Mouse (Mus musculus) hindbrain, embryonic 11.5 days (tissue): Measurements from ENCODE around the gene Ccdc61. TPM values are rescaled to one million over a fixed set of nuclear protein-coding genes. Genes with fewer than 3 reads are reported as not detected.

Source experiments
- ATAC-seq: fragments of 200-750 bp; cut with Nextera tagmentation; 2 replicates; pipeline ENCODE4 v1.8.0; 2017; ENCODE audit warnings: mild to moderate bottlenecking, moderate TSS enrichment, moderate library complexity; ENCODE audit not compliant: low FRiP score
- DNase-seq: peaks from one replicate; pipeline ENCODE4 v3.0.0-alpha.2; 2015; ENCODE audit warnings: low spot score
- H3K27ac ChIP-seq: fragments of 300-500 bp; sonication (generic); 2 replicates; pipeline ENCODE4 v1.5.1; 2014; ENCODE audit warnings: mild to moderate bottlenecking, low read depth, low read length
- H3K27me3 ChIP-seq: fragments of 300-500 bp; sonication (generic); 2 replicates; pipeline ENCODE4 v1.6.1; 2014; ENCODE audit warnings: mild to moderate bottlenecking, low read length, moderate library complexity, mixed read lengths; ENCODE audit not compliant: control insufficient read depth, insufficient read depth
- H3K36me3 ChIP-seq: fragments of 300-500 bp; sonication (generic); 2 replicates; pipeline ENCODE4 v1.6.1; 2014; ENCODE audit warnings: mild to moderate bottlenecking, low read length, moderate library complexity, mixed read lengths; ENCODE audit not compliant: control insufficient read depth, insufficient read depth
- H3K4me1 ChIP-seq: fragments of 300-500 bp; sonication (generic); replicated peaks from 2 replicates; pipeline ENCODE4 v1.6.1; 2014; ENCODE audit warnings: low read length, mixed read lengths; ENCODE audit not compliant: control insufficient read depth, insufficient read depth
- H3K4me2 ChIP-seq: fragments of 300-500 bp; sonication (generic); replicated peaks from 2 replicates; pipeline ENCODE4 v1.6.1; 2014; ENCODE audit warnings: mild to moderate bottlenecking, low read depth, low read length
- H3K4me3 ChIP-seq: fragments of 300-500 bp; sonication (generic); 2 replicates; pipeline ENCODE4 v1.5.1; 2014; ENCODE audit warnings: low read depth, low read length
- H3K9ac ChIP-seq: fragments of 300-500 bp; sonication (generic); 2 replicates; pipeline ENCODE4 v1.6.1; 2014; ENCODE audit warnings: low read depth, low read length
- H3K9me3 ChIP-seq: fragments of 300-500 bp; sonication (generic); 2 replicates; pipeline ENCODE4 v1.6.1; 2016; ENCODE audit warnings: low read length; ENCODE audit not compliant: control insufficient read depth
- WGBS: fragments of 180-500 bp; shearing (Covaris S2); extraction: QIAGEN DNeasy Blood & Tissue Kit; methylation state at CpG from one replicate; pipeline ENCODE4 v1.1.7; 2014; 5-methylcytosine and 5-hydroxymethylcytosine counted together
- polyA plus RNA-seq: library from polyadenylated mRNA; unstranded; fragments of >200 nt; fragmentation: Nextera tagmentation; extraction: Ambion mirVana; gene quantifications from 2 replicates; pipeline ENCODE4 v1.2.1, GENCODE M21; 2014

Gene Ccdc61
- polyA plus RNA-seq, 1 experiment from 2014 or later: 27.3 TPM

GRCm38 (mm10) chr7:18862801-18863200 is 47.4 kb downstream of the Ccdc61 start:
- Histone ChIP-seq H3K9me3 (no peaks in the 10 kb centered on the region), H3K9ac (no peak overlapping the region), H3K4me3 (no peak overlapping the region), H3K27me3 (no peaks in the 10 kb centered on the region), H3K4me1 (no peaks in the 10 kb centered on the region), H3K4me2 (no peak overlapping the region), H3K27ac (no peak overlapping the region), H3K36me3 (no peaks in the 10 kb centered on the region)
- ATAC-seq (no peak), DNase-seq (no peak)
- 89% methylated on average over 6 of the region's 6 CpGs for WGBS

DNA sequence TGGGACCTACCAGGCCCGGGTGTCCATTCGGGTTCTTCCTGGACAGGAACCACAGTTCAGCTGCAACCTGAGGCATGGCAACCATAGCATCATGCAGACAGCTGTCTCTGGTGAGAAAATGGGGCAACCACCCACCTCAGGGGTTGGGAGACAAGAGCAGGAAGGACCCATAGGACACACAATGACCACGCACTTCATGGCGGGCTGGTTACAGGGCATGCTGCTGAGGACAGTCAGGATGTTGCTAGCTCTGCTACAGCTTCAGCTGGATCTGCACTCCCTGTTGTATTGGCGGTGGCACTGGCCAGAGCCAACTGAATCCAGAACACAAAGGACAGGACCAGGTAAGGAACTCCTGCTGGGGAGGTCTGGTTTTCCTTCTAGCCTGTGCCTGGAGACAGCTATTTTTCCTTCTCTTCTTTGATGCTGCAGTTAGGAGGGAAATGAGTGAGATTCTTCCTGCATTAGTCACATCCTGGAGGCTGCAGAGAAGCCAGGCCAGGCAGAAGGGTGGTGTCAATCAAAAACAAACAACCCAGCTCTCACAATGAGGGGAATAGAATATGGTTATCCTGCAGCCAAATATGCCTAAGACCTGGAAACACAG is 51.8 kb downstream of the Ccdc61 start:
- no peak for DNase-seq
- Histone ChIP-seq H3K4me1 (no peaks in the 10 kb centered on the region), H3K27me3 (no peaks in the 10 kb centered on the region), H3K9ac (no peak overlapping the region), H3K4me2 (no peak overlapping the region), H3K36me3 (no peaks in the 10 kb centered on the region), H3K27ac (peak overlapping the region; percentile 24; the same call in 1 of the 2 replicates), H3K9me3 (no peaks in the 10 kb centered on the region), H3K4me3 (no peak overlapping the region)
- WGBS: 76% methylated on average over 5 of the region's 5 CpGs
- ATAC-seq: no peak

DNA sequence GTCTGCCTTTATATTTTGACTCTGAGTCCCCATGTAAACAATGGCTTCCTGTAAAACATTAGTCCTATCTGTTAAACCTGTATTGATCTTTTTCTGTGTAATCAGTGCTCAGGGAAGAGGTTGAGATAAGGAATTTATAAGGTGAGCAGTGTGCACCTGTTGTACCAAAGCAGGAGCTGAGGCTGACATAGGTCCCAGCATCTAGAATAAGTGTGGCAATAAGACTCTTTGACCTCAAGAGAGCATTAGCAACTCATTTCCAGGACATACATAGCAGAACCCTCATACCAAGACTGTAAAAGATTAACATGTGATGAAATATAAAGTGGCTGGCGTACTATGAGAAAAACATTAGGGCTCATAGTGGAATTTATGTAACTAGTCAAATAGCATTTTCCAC is 61.8 kb downstream of the Ccdc61 start:
- ATAC-seq (no peak), DNase-seq (no peak)
- Histone ChIP-seq H3K4me1 (no peaks in the 10 kb centered on the region), H3K9ac (no peak overlapping the region), H3K9me3 (no peaks in the 10 kb centered on the region), H3K4me2 (no peak overlapping the region), H3K27ac (no peak overlapping the region), H3K27me3 (no peaks in the 10 kb centered on the region), H3K36me3 (no peaks in the 10 kb centered on the region), H3K4me3 (no peak overlapping the region)
- 94% methylated on average over 1 of the region's 1 CpGs for WGBS

DNA sequence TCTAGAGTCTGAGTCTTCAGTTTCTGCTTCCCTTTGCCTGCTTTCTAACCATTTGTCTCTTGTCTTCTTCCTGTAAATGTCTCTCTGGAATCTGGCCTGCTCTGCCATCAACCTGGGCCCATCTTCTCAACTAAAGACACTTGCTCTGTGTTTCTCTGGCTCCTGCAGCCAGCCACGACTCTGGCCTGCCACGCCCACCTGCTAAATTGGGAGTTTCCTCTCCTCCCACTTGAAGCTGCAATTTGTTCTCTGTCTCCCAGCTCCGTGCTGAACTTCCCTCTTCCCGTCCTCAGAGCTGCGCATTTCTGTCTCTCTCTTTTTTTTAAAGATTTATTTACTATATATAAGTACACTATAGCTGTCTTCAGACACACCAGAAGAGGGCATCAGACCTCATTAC is 65.4 kb downstream of the Ccdc61 start:
- Histone ChIP-seq H3K27me3 (no peaks in the 10 kb centered on the region), H3K9me3 (no peaks in the 10 kb centered on the region), H3K4me3 (no peak overlapping the region), H3K27ac (no peak overlapping the region), H3K9ac (no peak overlapping the region), H3K36me3 (no peaks in the 10 kb centered on the region), H3K4me1 (no peaks in the 10 kb centered on the region), H3K4me2 (no peak overlapping the region)
- WGBS: 54% methylated on average over 5 of the region's 5 CpGs
- ATAC-seq: no peak
- no peak for DNase-seq

- H3K4me3 ChIP-seq: no peak overlapping the region
- WGBS: 62% methylated on average over 1 of the region's 1 CpGs
- no peaks in the 10 kb centered on the region for H3K27me3 ChIP-seq
- ATAC-seq (0 out of 2 replicates have a peak, but pooled peaks have one; percentile 30), DNase-seq (no peak)
- H3K9ac ChIP-seq: no peak overlapping the region
- no peaks in the 10 kb centered on the region for H3K9me3 ChIP-seq
- no peak overlapping the region for H3K27ac ChIP-seq
- H3K36me3 ChIP-seq: no peaks in the 10 kb centered on the region
- no peak overlapping the region; the same call in 1 of the 2 replicates for H3K4me2 ChIP-seq
- no peaks in the 10 kb centered on the region for H3K4me1 ChIP-seq
Measured at GRCm38 (mm10) chr7:18841174-18841567, 69.0 kb downstream of the Ccdc61 start.

Other genes starting within 250 kb of the Ccdc61 start
- gene Psg20, start 224.2 kb downstream of the Ccdc61 start, polyA plus RNA-seq: not detected in 2 replicates
- gene Psg22, start 192.3 kb downstream of the Ccdc61 start, polyA plus RNA-seq: not detected in 2 replicates
- gene Psg19, start 111.9 kb downstream of the Ccdc61 start, polyA plus RNA-seq: not detected in 2 replicates
- not detected in 2 replicates for gene Psg17, start 88.8 kb downstream of the Ccdc61 start, polyA plus RNA-seq
- gene Mill2, start 70.4 kb downstream of the Ccdc61 start, polyA plus RNA-seq: 0.13 and 0.48 TPM in 2 replicates
- gene Pglyrp1, start 39.1 kb downstream of the Ccdc61 start, polyA plus RNA-seq: 2.8 and 2.9 TPM in 2 replicates
- 12.7 and 18.0 TPM in 2 replicates for gene Nova2, start 15.5 kb upstream of the Ccdc61 start, polyA plus RNA-seq
- gene Nanos2, start 77.0 kb upstream of the Ccdc61 start, polyA plus RNA-seq: 0.46 TPM in 1 of 2 replicates, not detected in the other
- gene Mypop, start 80.8 kb upstream of the Ccdc61 start, polyA plus RNA-seq: 4.6 TPM in 2 replicates
- gene Irf2bp1, start 93.6 kb upstream of the Ccdc61 start, polyA plus RNA-seq: 25.2 and 26.0 TPM in 2 replicates
- not detected in 2 replicates for gene Foxa3, start 113.1 kb upstream of the Ccdc61 start, polyA plus RNA-seq
- gene Sympk, start 114.0 kb upstream of the Ccdc61 start, polyA plus RNA-seq: 29.4 and 30.5 TPM in 2 replicates
- not detected in 2 replicates for gene Rsph6a, start 144.3 kb upstream of the Ccdc61 start, polyA plus RNA-seq
- gene Dmwd, start 165.8 kb upstream of the Ccdc61 start, polyA plus RNA-seq: 18.3 and 20.2 TPM in 2 replicates
- gene Dmpk, start 173.4 kb upstream of the Ccdc61 start, polyA plus RNA-seq: 10.3 and 12.2 TPM in 2 replicates
- gene Six5, start 184.2 kb upstream of the Ccdc61 start, polyA plus RNA-seq: 6.2 and 7.2 TPM in 2 replicates
- gene Gm4969, start 208.0 kb upstream of the Ccdc61 start, polyA plus RNA-seq: 1.0 and 1.4 TPM in 2 replicates
- gene Fbxo46, start 209.4 kb upstream of the Ccdc61 start, polyA plus RNA-seq: 8.7 and 8.8 TPM in 2 replicates
- gene Qpctl, start 238.9 kb upstream of the Ccdc61 start, polyA plus RNA-seq: 11.7 and 12.0 TPM in 2 replicates
- gene Snrpd2, start 239.3 kb upstream of the Ccdc61 start, polyA plus RNA-seq: 143 and 149 TPM in 2 replicates